Mouse (Mus musculus): Measurements from ENCODE around the gene Rex1bd. TPM values are rescaled to one million over a fixed set of nuclear protein-coding genes. Genes with fewer than 3 reads are reported as not detected.

Rex1bd gene
- polyA plus RNA-seq, 1 experiment: 189 TPM

DNA sequence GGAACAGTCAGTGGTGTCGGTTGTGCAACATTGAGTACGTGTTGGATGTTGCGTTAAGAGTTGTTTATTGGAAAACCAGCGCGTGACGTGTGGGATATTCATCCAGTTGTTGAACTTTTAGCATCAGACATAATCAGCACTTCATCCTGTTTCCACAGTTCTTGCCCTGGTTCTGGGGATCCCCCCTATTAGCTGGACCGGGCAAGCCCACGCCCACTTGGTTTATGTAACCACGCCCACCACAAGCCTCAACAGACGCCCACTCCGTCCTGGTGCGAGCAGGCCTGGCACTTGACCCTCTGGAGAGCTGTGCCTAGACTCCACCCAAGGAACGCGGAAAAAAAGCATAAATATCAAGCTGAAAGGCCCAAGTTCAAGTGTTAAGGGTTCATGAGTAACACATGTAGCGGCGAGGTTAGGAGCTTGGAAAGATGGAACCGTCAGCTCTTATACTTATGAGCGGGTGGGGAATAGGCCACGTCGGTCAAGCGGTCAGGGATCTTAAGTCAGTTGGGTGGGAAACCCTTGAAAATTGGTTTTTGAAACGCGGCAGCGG, 31.6 kb upstream of the Rex1bd start:
- 23% methylated on average over 24 of the region's 24 CpGs for WGBS
- no peaks in the 10 kb centered on the region for H3K27me3 ChIP-seq (ENCODE audit: control insufficient read depth, insufficient read depth, low read length)
- peak; percentile 50 to 55 for DNase-seq
- H3K4me3 ChIP-seq (replicated peaks; ENCODE audit: insufficient read depth, low read depth, low read length): peak overlapping the region; percentile 61
- peaks cover 5% of the 10 kb centered on the region; the same call in 1 of the 2 replicates for H3K4me1 ChIP-seq (ENCODE audit: control insufficient read depth, insufficient read depth, low read length)
- H3K27ac ChIP-seq (ENCODE audit: insufficient read depth, low read length): no peak overlapping the region
- TF ChIP-seq CTCF (IDR thresholded peaks at IDR 0.05; ENCODE audit: borderline replicate concordance, insufficient read depth, low read depth, low read length): no peak

GRCm38 (mm10) chr8:70535701-70536100, 29.1 kb upstream of the Rex1bd start:
- Histone ChIP-seq H3K27ac (ENCODE audit: insufficient read depth, low read length) (no peak overlapping the region), H3K4me3 (replicated peaks; ENCODE audit: insufficient read depth, low read depth, low read length) (no peak overlapping the region), H3K4me1 (ENCODE audit: control insufficient read depth, insufficient read depth, low read length) (no peaks in the 10 kb centered on the region; the same call in 1 of the 2 replicates), H3K27me3 (ENCODE audit: control insufficient read depth, insufficient read depth, low read length) (no peaks in the 10 kb centered on the region)
- DNase-seq: no peak
- TF ChIP-seq POLR2A (IDR thresholded peaks at IDR 0.05; ENCODE audit: borderline replicate concordance, insufficient read depth, low read length) (no peak), CTCF (IDR thresholded peaks at IDR 0.05; ENCODE audit: borderline replicate concordance, insufficient read depth, low read depth, low read length) (no peak)
- 90% methylated on average over 2 of the region's 2 CpGs for WGBS

- no peak overlapping the region for H3K27ac ChIP-seq (ENCODE audit: insufficient read depth, low read length)
- 95% methylated on average over 3 of the region's 3 CpGs for WGBS
- DNase-seq: no peak
- no peaks in the 10 kb centered on the region for H3K4me1 ChIP-seq (ENCODE audit: control insufficient read depth, insufficient read depth, low read length)
- H3K27me3 ChIP-seq (ENCODE audit: control insufficient read depth, insufficient read depth, low read length): no peaks in the 10 kb centered on the region
- H3K4me3 ChIP-seq (replicated peaks; ENCODE audit: insufficient read depth, low read depth, low read length): no peak overlapping the region
- TF ChIP-seq POLR2A (IDR thresholded peaks at IDR 0.05; ENCODE audit: borderline replicate concordance, insufficient read depth, low read length): no peak
- TF ChIP-seq CTCF (IDR thresholded peaks at IDR 0.05; ENCODE audit: borderline replicate concordance, insufficient read depth, low read depth, low read length): no peak
These were observed 28.7 kb upstream of the Rex1bd start for GRCm38 (mm10) chr8:70535221-70535620.

DNA sequence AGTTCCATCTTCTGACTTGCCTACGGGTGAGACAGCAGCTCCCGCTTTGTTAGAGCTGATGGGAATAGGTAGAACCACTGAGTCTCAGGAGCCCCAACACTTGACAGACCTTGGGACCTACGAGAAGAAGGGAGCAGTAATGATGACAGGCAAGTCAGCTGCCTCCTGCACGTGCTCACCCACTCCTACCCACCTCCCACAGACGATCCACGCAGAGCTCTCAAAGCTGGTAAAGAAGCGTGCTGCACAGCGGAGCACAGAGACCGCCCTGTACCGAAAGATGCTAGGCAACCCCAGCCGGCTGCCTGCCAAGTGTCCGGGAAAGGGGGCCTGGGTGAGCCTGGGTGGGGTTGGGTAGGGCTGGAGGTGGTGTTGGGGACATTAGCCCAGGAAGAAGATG, 27.7 kb upstream of the Rex1bd start:
- no peaks in the 10 kb centered on the region for H3K27me3 ChIP-seq (ENCODE audit: control insufficient read depth, insufficient read depth, low read length)
- DNase-seq: no peak
- H3K27ac ChIP-seq (ENCODE audit: insufficient read depth, low read length): no peak overlapping the region
- no peak for TF ChIP-seq POLR2A (IDR thresholded peaks at IDR 0.05; ENCODE audit: borderline replicate concordance, insufficient read depth, low read length)
- no peak for TF ChIP-seq CTCF (IDR thresholded peaks at IDR 0.05; ENCODE audit: borderline replicate concordance, insufficient read depth, low read depth, low read length)
- peaks cover 2% of the 10 kb centered on the region for H3K4me1 ChIP-seq (ENCODE audit: control insufficient read depth, insufficient read depth, low read length)
- H3K4me3 ChIP-seq (replicated peaks; ENCODE audit: insufficient read depth, low read depth, low read length): no peak overlapping the region
- 85% methylated on average over 12 of the region's 12 CpGs for WGBS

DNA sequence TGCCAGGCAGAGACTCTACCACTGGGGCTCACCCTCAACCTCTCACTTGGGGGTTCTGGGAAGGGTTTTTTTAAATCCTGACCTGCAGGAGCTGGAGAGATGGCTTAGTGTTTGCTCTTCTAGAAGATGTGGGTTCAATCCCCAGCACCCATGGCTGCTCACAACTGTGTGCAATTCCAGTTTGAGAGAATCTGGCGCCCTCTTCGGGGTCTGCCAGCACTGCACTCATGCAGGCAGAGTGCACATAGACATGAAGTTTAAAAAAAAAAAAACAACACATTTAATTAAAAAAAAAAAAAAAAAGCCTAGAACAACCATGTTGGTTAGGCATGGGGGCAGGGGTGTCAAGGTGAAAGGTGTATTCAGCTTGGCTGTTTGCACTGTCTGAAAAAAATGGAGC, 23.8 kb upstream of the Rex1bd start:
- WGBS: 94% methylated on average over 2 of the region's 2 CpGs
- peaks cover 8% of the 10 kb centered on the region for H3K4me1 ChIP-seq (ENCODE audit: control insufficient read depth, insufficient read depth, low read length)
- TF ChIP-seq POLR2A (IDR thresholded peaks at IDR 0.05; ENCODE audit: borderline replicate concordance, insufficient read depth, low read length): no peak
- TF ChIP-seq CTCF (IDR thresholded peaks at IDR 0.05; ENCODE audit: borderline replicate concordance, insufficient read depth, low read depth, low read length): no peak

GRCm38 (mm10) chr8:70529741-70530161, 23.2 kb upstream of the Rex1bd start:
- H3K4me3 ChIP-seq (replicated peaks; ENCODE audit: insufficient read depth, low read depth, low read length): no peak overlapping the region
- H3K4me1 ChIP-seq (ENCODE audit: control insufficient read depth, insufficient read depth, low read length): peaks cover 8% of the 10 kb centered on the region
- DNase-seq: no peak
- no peak for TF ChIP-seq CTCF (IDR thresholded peaks at IDR 0.05; ENCODE audit: borderline replicate concordance, insufficient read depth, low read depth, low read length)
- TF ChIP-seq POLR2A (IDR thresholded peaks at IDR 0.05; ENCODE audit: borderline replicate concordance, insufficient read depth, low read length): no peak
- H3K27ac ChIP-seq (ENCODE audit: insufficient read depth, low read length): no peak overlapping the region
- 94% methylated on average over 3 of the region's 3 CpGs for WGBS
- no peaks in the 10 kb centered on the region for H3K27me3 ChIP-seq (ENCODE audit: control insufficient read depth, insufficient read depth, low read length)

More for the DNA sequence above, 23.8 kb upstream of the Rex1bd start:
- Histone ChIP-seq H3K27me3 (ENCODE audit: control insufficient read depth, insufficient read depth, low read length) (no peaks in the 10 kb centered on the region), H3K4me3 (replicated peaks; ENCODE audit: insufficient read depth, low read depth, low read length) (no peak overlapping the region), H3K27ac (ENCODE audit: insufficient read depth, low read length) (no peak overlapping the region)
- no peak for DNase-seq

DNA sequence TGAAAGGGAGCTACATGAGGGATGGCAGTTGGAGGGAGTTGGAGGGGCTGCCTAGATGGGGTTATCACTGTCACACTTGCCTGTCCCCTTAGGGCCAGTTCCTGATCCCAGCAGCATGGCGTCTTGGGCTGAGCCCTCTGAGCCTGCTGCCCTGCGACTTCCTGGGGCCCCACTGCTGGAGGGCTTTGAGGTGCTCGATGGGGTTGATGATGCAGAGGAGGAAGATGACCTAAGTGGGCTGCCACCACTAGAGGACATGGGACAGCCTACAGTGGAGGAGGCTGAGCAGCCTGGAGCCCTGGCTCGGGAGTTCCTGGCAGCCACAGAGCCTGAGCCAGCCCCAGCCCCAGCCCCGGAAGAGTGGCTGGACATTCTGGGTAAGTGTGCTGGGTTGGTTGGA, 22.7 kb upstream of the Rex1bd start:
- 67% methylated on average over 5 of the region's 5 CpGs for WGBS
- peaks cover 8% of the 10 kb centered on the region for H3K4me1 ChIP-seq (ENCODE audit: control insufficient read depth, insufficient read depth, low read length)
- no peak overlapping the region for H3K4me3 ChIP-seq (replicated peaks; ENCODE audit: insufficient read depth, low read depth, low read length)
- H3K27ac ChIP-seq (ENCODE audit: insufficient read depth, low read length): no peak overlapping the region
- DNase-seq: no peak
- no peaks in the 10 kb centered on the region for H3K27me3 ChIP-seq (ENCODE audit: control insufficient read depth, insufficient read depth, low read length)
- TF ChIP-seq CTCF (IDR thresholded peaks at IDR 0.05; ENCODE audit: borderline replicate concordance, insufficient read depth, low read depth, low read length) (no peak), POLR2A (IDR thresholded peaks at IDR 0.05; ENCODE audit: borderline replicate concordance, insufficient read depth, low read length) (no peak)

GRCm38 (mm10) chr8:70528182-70528797, 21.7 kb upstream of the Rex1bd start:
- H3K4me1 ChIP-seq (ENCODE audit: control insufficient read depth, insufficient read depth, low read length): peaks cover 8% of the 10 kb centered on the region
- H3K4me3 ChIP-seq (replicated peaks; ENCODE audit: insufficient read depth, low read depth, low read length): peak overlapping the region; percentile 80
- TF ChIP-seq POLR2A (IDR thresholded peaks at IDR 0.05; ENCODE audit: borderline replicate concordance, insufficient read depth, low read length): peak; percentile 4; the same call in 1 of the 2 replicates
- TF ChIP-seq CTCF (IDR thresholded peaks at IDR 0.05; ENCODE audit: borderline replicate concordance, insufficient read depth, low read depth, low read length): no peak
- H3K27ac ChIP-seq (ENCODE audit: insufficient read depth, low read length): no peak overlapping the region; the same call in 1 of the 2 replicates
- H3K27me3 ChIP-seq (ENCODE audit: control insufficient read depth, insufficient read depth, low read length): no peaks in the 10 kb centered on the region
- no peak for DNase-seq
- WGBS: 21% methylated on average over 13 of the region's 13 CpGs
